Mouse (Mus musculus) neural tube, embryonic 15.5 days (tissue): ENCODE measurements at regions not wholly inside any gene's neighbourhood (a gene's known extent, or its start where the extent isn't known, plus 50 kb on each side); places are given as distances from the start of the nearest gene placed in this dataset.
A peak's percentile ranks its signal among the peaks of the same experiment; 100 is the strongest.

ENCODE experiments used
- ATAC-seq: fragments of 200-750 bp; cut with Nextera tagmentation; 2 replicates; pipeline ENCODE4 v1.8.0; 2017; ENCODE audit warnings: mild to moderate bottlenecking, moderate TSS enrichment, moderate library complexity; ENCODE audit not compliant: low FRiP score
- H3K27ac ChIP-seq: fragments of 300-500 bp; sonication (generic); replicated peaks from 2 replicates; pipeline ENCODE4 v1.5.1; 2015; ENCODE audit warnings: mild to moderate bottlenecking, inconsistent platforms
- H3K27me3 ChIP-seq: fragments of 300-500 bp; sonication (generic); replicated peaks from 2 replicates; pipeline ENCODE4 v1.6.1; 2015; ENCODE audit warnings: inconsistent platforms
- H3K36me3 ChIP-seq: fragments of 300-500 bp; sonication (generic); 2 replicates; pipeline ENCODE4 v1.6.1; 2015; ENCODE audit warnings: inconsistent platforms
- H3K4me1 ChIP-seq: fragments of 300-500 bp; sonication (generic); 2 replicates; pipeline ENCODE4 v1.6.1; 2015; ENCODE audit warnings: inconsistent platforms
- H3K4me2 ChIP-seq: fragments of 300-500 bp; sonication (generic); 2 replicates; pipeline ENCODE4 v1.6.1; 2015; ENCODE audit warnings: inconsistent platforms, mild to moderate bottlenecking, moderate library complexity
- H3K4me3 ChIP-seq: fragments of 300-500 bp; sonication (generic); replicated peaks from 2 replicates; pipeline ENCODE4 v1.5.1; 2015; ENCODE audit warnings: mild to moderate bottlenecking, inconsistent platforms
- H3K9ac ChIP-seq: fragments of 300-500 bp; sonication (generic); replicated peaks from 2 replicates; pipeline ENCODE4 v1.6.1; 2015; ENCODE audit warnings: mild to moderate bottlenecking, inconsistent platforms
- H3K9me3 ChIP-seq: fragments of 300-500 bp; sonication (generic); replicated peaks from 2 replicates; pipeline ENCODE4 v1.6.1; 2016; ENCODE audit warnings: inconsistent platforms
- WGBS: fragments of 180-500 bp; shearing (Covaris S2); methylation state at CpG from one replicate; pipeline ENCODE4 v1.1.7; 2015; ENCODE audit warnings: mixed read lengths; 5-methylcytosine and 5-hydroxymethylcytosine counted together

DNA sequence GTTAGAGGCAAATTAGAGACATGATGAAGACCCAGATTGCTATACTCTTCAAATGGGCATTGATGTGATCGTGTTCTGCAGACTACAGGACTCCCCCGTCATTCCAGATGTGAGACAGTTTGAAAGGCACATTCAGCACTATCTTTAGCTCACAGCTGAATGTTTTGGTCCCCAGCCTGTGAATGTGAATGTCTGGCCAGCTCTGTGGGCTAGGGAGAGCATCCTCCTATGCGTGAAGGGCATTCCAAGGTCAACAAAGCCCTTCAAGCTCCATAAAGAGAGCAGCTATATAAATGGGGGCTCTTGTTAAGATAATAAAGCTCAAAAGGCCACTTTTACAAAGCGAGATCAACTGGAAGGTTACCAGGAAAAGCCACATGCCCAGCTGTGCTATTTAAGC lies 266.1 kb downstream of the Gpat3 start:
- no peak overlapping the region for H3K4me2 ChIP-seq
- WGBS = 39% methylated on average over 4 of the region's 4 CpGs
- H3K36me3 ChIP-seq = no peaks in the 10 kb centered on the region
- no peak overlapping the region for H3K27ac ChIP-seq
- peaks cover 10% of the 10 kb centered on the region; the same call in 1 of the 2 replicates for H3K27me3 ChIP-seq
- H3K4me1 ChIP-seq = peaks cover 15% of the 10 kb centered on the region
- ATAC-seq = no peak
- no peak overlapping the region for H3K4me3 ChIP-seq
- H3K9ac ChIP-seq = no peak overlapping the region
- H3K9me3 ChIP-seq = no peaks in the 10 kb centered on the region

DNA sequence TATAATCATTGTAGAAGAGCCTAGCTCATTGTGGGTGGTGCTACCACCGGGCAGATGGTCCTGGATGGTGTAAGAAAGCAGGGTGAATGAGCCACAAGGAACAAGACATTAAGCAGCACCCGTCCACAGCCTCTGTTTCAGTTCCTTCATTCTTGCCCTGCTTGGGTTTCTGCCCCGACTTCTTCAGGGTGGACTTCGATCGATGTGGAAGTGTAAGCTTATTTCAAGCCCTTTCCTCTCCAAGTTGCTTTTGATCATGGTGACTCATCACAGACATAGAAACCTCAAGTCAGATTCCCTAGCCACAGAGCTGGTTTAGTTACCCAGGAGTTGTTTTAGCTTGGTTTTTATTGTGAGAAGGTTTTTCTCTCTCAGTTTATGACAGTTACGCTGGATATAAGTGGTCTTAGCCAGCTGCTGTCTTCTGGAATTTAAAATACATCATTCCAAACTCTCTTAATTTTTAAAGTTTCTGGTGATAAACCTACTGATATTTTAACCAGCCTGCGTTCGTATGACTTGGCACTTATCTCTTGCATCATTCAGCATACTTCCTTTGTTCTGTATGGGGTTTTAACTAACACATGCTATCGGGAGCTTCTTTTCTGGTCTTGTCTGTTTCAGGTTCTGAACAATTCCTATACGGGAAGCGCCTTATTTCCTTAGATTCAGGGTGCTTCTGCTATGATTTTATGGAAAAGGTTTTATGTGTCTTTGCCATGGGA lies 255.6 kb downstream of the Gpat3 start:
- no peak overlapping the region for H3K27ac ChIP-seq
- peaks cover 5% of the 10 kb centered on the region for H3K27me3 ChIP-seq
- 83% methylated on average over 11 of the region's 11 CpGs for WGBS
- H3K4me3 ChIP-seq = no peak overlapping the region
- no peaks in the 10 kb centered on the region for H3K9me3 ChIP-seq
- H3K9ac ChIP-seq = no peak overlapping the region
- no peaks in the 10 kb centered on the region for H3K36me3 ChIP-seq
- no peak overlapping the region for H3K4me2 ChIP-seq
- no peaks in the 10 kb centered on the region for H3K4me1 ChIP-seq
- no peak for ATAC-seq

DNA sequence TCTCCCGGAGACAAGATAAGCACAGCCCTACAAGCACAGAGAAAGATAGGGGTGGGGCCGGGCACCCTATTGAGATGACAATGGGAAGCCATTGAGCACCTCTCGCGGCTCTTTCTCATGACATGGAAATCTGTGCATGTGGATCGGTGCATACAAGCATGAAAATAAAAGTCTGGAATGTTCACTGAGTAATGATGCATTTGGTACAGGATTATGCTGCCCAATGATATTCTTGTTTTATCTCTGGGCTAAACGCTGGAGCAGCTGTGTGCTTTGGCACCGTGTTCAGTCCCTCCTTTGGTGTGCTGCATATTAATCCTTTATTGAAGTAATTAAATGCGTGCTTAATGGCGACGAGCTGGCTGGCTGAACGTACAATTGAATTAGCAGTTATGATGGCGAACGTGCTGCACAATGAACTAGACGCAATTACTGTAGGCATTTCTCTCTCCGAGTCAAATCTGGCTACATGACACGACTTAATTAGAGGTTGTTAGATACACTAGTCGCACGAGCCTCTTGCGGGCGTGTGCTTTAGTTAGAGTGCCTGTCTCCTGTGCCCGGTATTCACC lies 245.6 kb downstream of the Gpat3 start:
- peak; percentile 83 for ATAC-seq
- Histone ChIP-seq H3K4me3 (peak overlapping the region; percentile 10; the same call in 1 of the 2 replicates), H3K27me3 (0 out of 2 replicates have a peak, but pooled peaks cover 7% of the 10 kb centered on the region), H3K4me2 (peak overlapping the region; percentile 39), H3K27ac (peak overlapping the region; percentile 69), H3K9me3 (no peaks in the 10 kb centered on the region), H3K9ac (no peak overlapping the region), H3K36me3 (no peaks in the 10 kb centered on the region), H3K4me1 (peaks cover 19% of the 10 kb centered on the region)
- WGBS = 19% methylated on average over 21 of the region's 21 CpGs

DNA sequence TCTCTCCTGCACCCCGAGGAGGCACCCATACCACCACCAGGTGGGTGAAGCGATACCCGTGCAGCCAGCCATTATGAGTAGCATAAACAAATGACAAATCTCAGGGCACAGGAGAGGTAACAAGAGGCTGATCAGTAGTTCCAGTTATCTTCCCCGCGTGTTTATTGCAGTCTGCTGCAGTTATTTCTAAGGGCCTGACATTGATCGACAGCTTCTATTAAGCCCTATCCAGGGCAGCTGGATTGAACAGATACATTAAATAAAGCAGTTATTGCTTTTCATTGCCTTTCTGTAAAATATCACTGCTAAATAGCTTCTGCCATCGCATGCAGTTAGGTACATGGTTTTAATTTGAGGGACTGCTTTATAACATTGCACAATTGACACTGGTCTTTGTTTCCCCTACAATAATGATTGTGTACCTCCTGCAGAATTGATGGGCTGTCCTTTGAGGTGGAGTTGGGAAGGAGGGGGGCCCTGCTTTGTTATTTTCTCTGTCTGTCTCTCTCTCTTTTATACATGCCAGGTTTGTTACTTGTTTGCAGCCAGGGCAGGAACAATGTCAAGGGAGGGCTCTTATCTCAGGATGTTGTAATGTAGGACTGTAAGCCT lies 245.0 kb downstream of the Gpat3 start:
- H3K27ac ChIP-seq = peak overlapping the region; percentile 69
- peaks cover 19% of the 10 kb centered on the region for H3K4me1 ChIP-seq
- whole genome bisulfite sequencing = 31% methylated on average over 7 of the region's 7 CpGs
- peak overlapping the region; percentile 39 for H3K4me2 ChIP-seq
- no peaks in the 10 kb centered on the region for H3K36me3 ChIP-seq
- H3K4me3 ChIP-seq = no peak overlapping the region
- H3K27me3 ChIP-seq = 0 out of 2 replicates have a peak, but pooled peaks cover 7% of the 10 kb centered on the region
- peak; percentile 56 for ATAC-seq
- no peaks in the 10 kb centered on the region for H3K9me3 ChIP-seq
- H3K9ac ChIP-seq = no peak overlapping the region

DNA sequence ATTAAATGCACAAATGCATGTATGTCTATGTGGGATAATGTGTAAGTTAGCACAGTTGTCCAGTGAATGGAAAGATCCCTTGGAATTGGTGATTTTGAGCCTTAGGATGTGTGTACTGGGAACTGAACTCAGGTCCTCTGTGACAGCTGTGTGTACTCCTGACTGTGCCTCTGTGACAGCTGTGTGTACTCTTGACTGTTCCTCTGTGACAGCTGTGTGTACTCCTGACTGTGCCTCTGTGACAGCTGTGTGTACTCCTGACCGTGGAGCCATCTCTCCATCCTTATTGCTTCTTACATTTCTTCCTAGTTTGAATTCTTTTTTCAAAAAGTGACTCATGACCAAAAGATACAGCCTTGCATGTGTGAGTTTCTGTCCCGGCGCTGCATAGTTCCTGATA lies 239.7 kb downstream of the Gpat3 start:
- no peaks in the 10 kb centered on the region for H3K9me3 ChIP-seq
- no peak overlapping the region for H3K27ac ChIP-seq
- ATAC-seq = no peak
- no peak overlapping the region for H3K9ac ChIP-seq
- no peaks in the 10 kb centered on the region for H3K36me3 ChIP-seq
- H3K4me2 ChIP-seq = no peak overlapping the region
- H3K4me3 ChIP-seq = no peak overlapping the region
- peaks cover 15% of the 10 kb centered on the region for H3K4me1 ChIP-seq
- peaks cover 11% of the 10 kb centered on the region; the same call in 1 of the 2 replicates for H3K27me3 ChIP-seq
- 88% methylated on average over 3 of the region's 3 CpGs for WGBS

DNA sequence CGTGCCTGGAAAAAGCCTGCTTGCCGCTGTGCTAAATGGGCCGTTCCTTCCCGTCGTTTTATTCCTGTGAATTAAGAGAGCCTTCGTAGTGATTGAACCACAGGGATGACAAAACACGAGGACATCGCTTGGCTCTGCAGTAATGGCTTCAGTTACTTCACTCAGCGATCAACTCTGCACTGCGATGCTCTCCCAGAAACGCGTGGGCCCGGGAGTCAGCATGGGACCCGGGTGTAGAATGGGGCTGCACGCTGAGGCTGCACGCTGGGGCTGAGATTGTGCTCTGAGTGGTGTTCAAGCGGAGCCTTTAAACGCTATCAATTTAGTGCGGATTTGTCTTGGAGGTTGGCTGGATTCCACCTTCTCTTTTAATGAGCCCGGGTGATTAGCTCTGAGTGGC lies 237.1 kb downstream of the Gpat3 start:
- Histone ChIP-seq H3K36me3 (no peaks in the 10 kb centered on the region), H3K4me1 (peaks cover 13% of the 10 kb centered on the region), H3K4me2 (peak overlapping the region; percentile 46), H3K9ac (no peak overlapping the region), H3K27ac (no peak overlapping the region), H3K27me3 (peaks cover 8% of the 10 kb centered on the region; the same call in 1 of the 2 replicates), H3K9me3 (no peaks in the 10 kb centered on the region), H3K4me3 (no peak overlapping the region)
- WGBS = 39% methylated on average over 20 of the region's 20 CpGs
- peak; percentile 81; the same call in 1 of the 2 replicates for ATAC-seq

DNA sequence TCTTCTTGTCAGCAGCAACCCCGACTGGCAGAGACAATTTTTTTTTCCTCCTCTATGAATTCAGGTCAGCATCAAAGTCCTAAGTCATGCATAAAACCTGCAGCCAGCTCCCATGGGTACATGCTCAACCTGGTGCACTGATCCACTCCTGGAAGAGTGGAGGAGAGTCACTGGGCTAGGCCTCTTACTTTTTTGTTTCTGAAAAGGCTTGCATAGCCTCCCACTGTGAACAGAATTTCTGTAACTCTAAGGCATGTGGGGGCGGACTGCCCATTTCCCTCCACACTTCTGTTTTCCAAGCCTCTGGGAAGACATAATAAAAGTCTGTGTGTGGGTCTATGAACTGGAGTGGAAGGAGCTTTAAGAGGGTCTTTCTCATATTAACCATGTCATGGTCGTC lies 218.8 kb downstream of the Gpat3 start:
- no peaks in the 10 kb centered on the region for H3K36me3 ChIP-seq
- H3K4me2 ChIP-seq = no peak overlapping the region
- no peaks in the 10 kb centered on the region for H3K27me3 ChIP-seq
- ATAC-seq = no peak
- 79% methylated on average over 3 of the region's 3 CpGs for whole genome bisulfite sequencing
- no peak overlapping the region for H3K27ac ChIP-seq
- no peak overlapping the region for H3K9ac ChIP-seq
- H3K4me3 ChIP-seq = no peak overlapping the region
- H3K4me1 ChIP-seq = no peaks in the 10 kb centered on the region
- no peaks in the 10 kb centered on the region for H3K9me3 ChIP-seq

DNA sequence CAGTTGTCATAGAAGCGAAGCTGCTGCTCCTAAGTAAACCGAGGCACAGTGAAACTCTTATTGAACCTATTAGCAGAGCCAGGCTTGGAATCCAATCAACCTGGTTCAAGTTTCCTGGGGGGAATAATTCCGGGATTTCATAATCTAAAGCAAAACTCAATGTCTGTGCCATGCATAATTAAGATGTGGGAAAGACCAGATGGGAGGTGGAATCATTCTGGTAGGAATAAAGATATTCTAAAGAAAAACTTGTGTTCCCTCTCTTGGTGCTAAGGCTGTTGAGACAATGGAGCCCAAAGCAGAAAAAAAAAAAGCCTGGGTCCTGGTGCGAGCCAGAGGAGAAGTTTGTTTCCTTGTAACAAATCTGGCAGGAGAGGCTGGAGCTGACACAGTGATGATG lies 217.7 kb downstream of the Gpat3 start:
- 90% methylated on average over 4 of the region's 4 CpGs for WGBS
- H3K9ac ChIP-seq = no peak overlapping the region
- H3K27ac ChIP-seq = no peak overlapping the region
- no peaks in the 10 kb centered on the region for H3K4me1 ChIP-seq
- no peak for ATAC-seq
- no peak overlapping the region for H3K4me3 ChIP-seq
- H3K27me3 ChIP-seq = no peaks in the 10 kb centered on the region
- no peaks in the 10 kb centered on the region for H3K9me3 ChIP-seq
- H3K4me2 ChIP-seq = no peak overlapping the region
- H3K36me3 ChIP-seq = no peaks in the 10 kb centered on the region

DNA sequence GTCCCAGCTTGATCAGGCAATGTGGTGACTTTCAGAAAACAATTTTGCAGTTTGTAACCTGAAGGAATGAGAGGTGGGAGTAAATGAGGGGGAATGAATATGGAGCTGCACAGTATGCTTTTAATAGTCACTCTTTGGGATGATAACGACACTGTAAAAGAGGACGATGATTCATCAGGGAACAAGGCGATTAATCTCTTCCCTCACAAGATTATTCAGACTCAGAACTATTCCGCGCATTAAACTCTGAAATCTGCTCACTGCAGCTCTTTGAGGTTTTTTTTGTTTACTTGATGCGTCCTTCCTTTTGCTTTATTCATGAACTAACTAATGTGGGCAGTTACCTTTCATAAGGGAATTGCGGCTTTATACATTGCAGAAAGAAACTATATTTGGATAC lies 206.1 kb downstream of the Gpat3 start:
- H3K27ac ChIP-seq = no peak overlapping the region
- no peaks in the 10 kb centered on the region for H3K27me3 ChIP-seq
- H3K4me2 ChIP-seq = no peak overlapping the region
- WGBS = 69% methylated on average over 7 of the region's 7 CpGs
- H3K9ac ChIP-seq = no peak overlapping the region
- no peaks in the 10 kb centered on the region for H3K9me3 ChIP-seq
- no peak overlapping the region for H3K4me3 ChIP-seq
- no peaks in the 10 kb centered on the region for H3K36me3 ChIP-seq
- no peaks in the 10 kb centered on the region for H3K4me1 ChIP-seq
- no peak for ATAC-seq

DNA sequence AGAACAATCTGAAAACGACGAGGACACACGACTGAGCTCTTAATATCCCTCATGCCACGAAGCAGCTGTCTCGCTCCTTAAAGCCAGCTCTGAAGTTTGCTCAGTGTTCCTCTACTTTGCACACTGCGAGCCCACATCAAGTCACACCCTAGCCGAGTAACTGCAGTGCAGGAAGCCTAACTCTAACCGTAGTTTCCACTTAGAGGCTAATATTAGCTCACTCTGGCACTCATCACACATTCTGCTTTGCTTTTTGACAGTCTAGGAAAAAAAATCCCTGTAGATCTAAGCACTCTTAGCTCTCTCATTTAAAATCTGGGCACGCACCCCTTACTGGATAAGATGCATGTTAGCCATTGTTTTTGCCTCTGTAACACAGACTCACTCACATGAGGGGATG lies 195.0 kb downstream of the Gpat3 start:
- no peaks in the 10 kb centered on the region for H3K4me1 ChIP-seq
- no peak for ATAC-seq
- no peak overlapping the region for H3K27ac ChIP-seq
- H3K27me3 ChIP-seq = no peaks in the 10 kb centered on the region
- no peak overlapping the region for H3K4me3 ChIP-seq
- no peaks in the 10 kb centered on the region for H3K9me3 ChIP-seq
- no peak overlapping the region for H3K9ac ChIP-seq
- H3K36me3 ChIP-seq = no peaks in the 10 kb centered on the region
- 88% methylated on average over 9 of the region's 9 CpGs for WGBS
- H3K4me2 ChIP-seq = no peak overlapping the region

DNA sequence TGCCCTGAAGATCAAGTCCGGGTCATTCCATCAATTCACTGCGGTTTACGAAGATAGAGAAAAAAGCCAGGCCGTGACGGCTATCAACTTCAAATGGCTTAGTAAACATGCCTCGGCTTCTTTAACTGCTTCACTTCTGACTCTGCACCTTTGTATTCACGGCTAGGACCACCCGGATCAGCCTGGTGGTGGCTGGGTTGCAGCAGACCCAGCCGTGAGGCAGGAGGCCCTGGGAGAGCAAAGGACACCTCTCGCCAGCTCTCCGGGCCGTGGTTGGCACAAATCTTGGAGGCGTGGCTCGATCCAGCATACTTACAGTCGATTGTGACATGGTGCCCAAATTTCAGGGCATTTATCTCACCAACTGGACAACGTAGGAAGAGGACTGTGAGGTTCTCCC lies 187.5 kb downstream of the Gpat3 start:
- 59% methylated on average over 16 of the region's 16 CpGs for WGBS
- H3K27me3 ChIP-seq = peaks cover 4% of the 10 kb centered on the region; the same call in 1 of the 2 replicates
- no peak for ATAC-seq
- no peaks in the 10 kb centered on the region for H3K9me3 ChIP-seq
- no peak overlapping the region for H3K4me3 ChIP-seq
- no peak overlapping the region for H3K4me2 ChIP-seq
- H3K36me3 ChIP-seq = no peaks in the 10 kb centered on the region
- peak overlapping the region; percentile 48; the same call in 1 of the 2 replicates for H3K27ac ChIP-seq
- H3K9ac ChIP-seq = no peak overlapping the region
- H3K4me1 ChIP-seq = peaks cover 17% of the 10 kb centered on the region
